Comparison of ENCODE assay signal across 27 mouse cellular contexts in the genomic region with DNA sequence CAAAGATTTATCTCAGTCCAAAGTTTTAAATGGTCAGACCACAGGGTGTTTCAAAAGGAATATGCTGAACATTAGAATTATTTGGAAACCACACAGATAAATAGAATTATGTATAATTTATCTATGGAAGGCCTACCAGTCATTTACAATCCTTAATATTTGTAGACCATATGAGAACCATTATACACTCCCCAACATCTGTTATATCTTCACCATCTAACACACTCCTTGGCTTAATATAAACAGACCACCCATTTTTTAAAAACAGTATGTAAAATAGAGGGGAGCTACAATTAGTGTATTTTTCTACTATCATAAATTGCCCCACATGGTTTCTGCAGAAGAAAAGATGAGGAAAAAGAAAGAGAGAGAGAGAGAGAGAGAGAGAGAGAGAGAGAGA.
"Had no signal": no experiment of that assay in that cellular context is flagged by ENCODE, and none has a peak within 500 bp of the region (broad histone marks: within the 10 kb centered on the region; RNA-seq: fewer than 3 reads in every experiment).

No protein-coding gene starts in this region.

- H3K9me3 ChIP-seq: embryonic facial prominence, embryonic 10.5 days; embryonic facial prominence, embryonic 12.5 days; embryonic facial prominence, embryonic 13.5 days; embryonic facial prominence, embryonic 15.5 days; forebrain, embryonic 10.5 days; forebrain, embryonic 12.5 days; forebrain, embryonic 13.5 days; forebrain, embryonic 15.5 days had no signal

- H3K4me2 ChIP-seq: embryonic facial prominence, embryonic 12.5 days; embryonic facial prominence, embryonic 13.5 days; embryonic facial prominence, embryonic 15.5 days; forebrain, embryonic 12.5 days; forebrain, embryonic 13.5 days; forebrain, embryonic 15.5 days had no signal

- H3K9ac ChIP-seq: embryonic facial prominence, embryonic 12.5 days; embryonic facial prominence, embryonic 13.5 days; embryonic facial prominence, embryonic 15.5 days; forebrain, embryonic 12.5 days; forebrain, embryonic 13.5 days; forebrain, embryonic 15.5 days; forebrain, postnatal 0 days had no signal

- DNase-seq: cerebellum, adult 2 months; cerebellum, adult 8-10 months; cerebellum, adult 9-10 months; cerebellum, adult 9-11 months; cerebellum, postnatal 10 days; cerebellum, postnatal 14 days; cerebellum, postnatal 25 days; cerebellum, postnatal 36 days; embryo, embryonic 11 days; forebrain, postnatal 0 days; gastrocnemius, adult 2 months; gastrocnemius, postnatal 10 days; gastrocnemius, postnatal 14 days; gastrocnemius, postnatal 25 days; gastrocnemius, postnatal 36 days; heart, adult 11 months; heart, adult 18-20 months had no signal

- H3K27me3 ChIP-seq: embryonic facial prominence, embryonic 12.5 days; embryonic facial prominence, embryonic 13.5 days; embryonic facial prominence, embryonic 15.5 days; forebrain, embryonic 12.5 days; forebrain, embryonic 13.5 days; forebrain, embryonic 15.5 days had no signal

- ATAC-seq: forebrain, embryonic 14.5 days; forebrain, embryonic 15.5 days; forebrain, postnatal 0 days had no signal

- H3K27ac ChIP-seq: embryonic facial prominence, embryonic 10.5 days; embryonic facial prominence, embryonic 12.5 days; embryonic facial prominence, embryonic 13.5 days; embryonic facial prominence, embryonic 15.5 days; forebrain, embryonic 10.5 days; forebrain, embryonic 12.5 days; forebrain, embryonic 13.5 days; forebrain, embryonic 15.5 days; gastrocnemius, adult 2 months had no signal

- H3K36me3 ChIP-seq: embryonic facial prominence, embryonic 10.5 days; embryonic facial prominence, embryonic 12.5 days; embryonic facial prominence, embryonic 13.5 days; embryonic facial prominence, embryonic 15.5 days; forebrain, embryonic 10.5 days; forebrain, embryonic 12.5 days; forebrain, embryonic 15.5 days had no signal

- H3K4me1 ChIP-seq: embryonic facial prominence, embryonic 10.5 days; embryonic facial prominence, embryonic 12.5 days; embryonic facial prominence, embryonic 13.5 days; embryonic facial prominence, embryonic 15.5 days; forebrain, embryonic 10.5 days; forebrain, embryonic 12.5 days; forebrain, embryonic 13.5 days; forebrain, embryonic 15.5 days had no signal

- H3K4me3 ChIP-seq: embryonic facial prominence, embryonic 10.5 days; embryonic facial prominence, embryonic 12.5 days; embryonic facial prominence, embryonic 13.5 days; embryonic facial prominence, embryonic 15.5 days; erythroblast, embryonic 14.5 days; forebrain, embryonic 10.5 days; forebrain, embryonic 12.5 days; forebrain, embryonic 13.5 days; forebrain, embryonic 15.5 days; gastrocnemius, adult 2 months had no signal
